Mouse (Mus musculus): ENCODE measurements at regions not wholly inside any gene's neighbourhood (a gene's known extent, or its start where the extent isn't known, plus 50 kb on each side); places are given as distances from the start of the nearest gene placed in this dataset.
"Not testable (repeated sequence)": the region's sequence is repeated elsewhere in the genome, so short reads cannot be mapped to it uniquely, and the experiment has no call there.

GRCm38 (mm10) chr13:5060462-5060861 is 451.5 kb upstream of the Akr1e1 start:
- Histone ChIP-seq H3K4me2 (no peak overlapping the region), H3K36me3 (no peaks in the 10 kb centered on the region), H3K27me3 (no peaks in the 10 kb centered on the region), H3K27ac (0 out of 2 replicates have a peak overlapping the region, but pooled peaks have one; percentile 3), H3K9me3 (no peaks in the 10 kb centered on the region), H3K4me1 (no peaks in the 10 kb centered on the region), H3K9ac (no peak overlapping the region), H3K4me3 (no peak overlapping the region)
- WGBS = 25% methylated on average over 2 of the region's 2 CpGs
- no peak for ATAC-seq (ENCODE audit: borderline replicate concordance, extremely low read depth, low FRiP score, low TSS enrichment)

DNA sequence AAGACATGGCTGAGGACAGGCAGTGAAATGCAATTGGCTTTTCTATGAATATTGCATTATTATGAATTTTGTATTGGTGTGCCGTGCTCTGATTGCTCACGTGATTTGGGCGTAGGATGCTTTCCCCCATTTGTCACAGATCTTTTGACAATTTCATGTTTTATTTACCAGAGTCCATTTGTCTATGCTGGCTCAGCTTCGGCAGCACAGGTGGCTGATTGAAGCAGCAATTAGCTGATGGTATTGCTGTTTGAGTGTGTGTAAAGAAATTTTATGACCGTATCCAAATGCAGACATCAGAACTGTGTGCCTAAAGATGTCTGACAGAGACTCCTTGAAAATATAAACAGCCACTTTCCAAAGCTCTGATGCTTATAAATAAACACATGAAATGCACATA is 498.5 kb upstream of the Akr1e1 start:
- Histone ChIP-seq H3K4me3 (no peak overlapping the region), H3K4me2 (no peak overlapping the region), H3K4me1 (no peaks in the 10 kb centered on the region), H3K9ac (no peak overlapping the region), H3K27ac (no peak overlapping the region), H3K36me3 (no peaks in the 10 kb centered on the region), H3K27me3 (no peaks in the 10 kb centered on the region), H3K9me3 (no peaks in the 10 kb centered on the region)
- whole genome bisulfite sequencing = 67% methylated on average over 5 of the region's 5 CpGs
- no peak for ATAC-seq (ENCODE audit: borderline replicate concordance, extremely low read depth, low FRiP score, low TSS enrichment)

DNA sequence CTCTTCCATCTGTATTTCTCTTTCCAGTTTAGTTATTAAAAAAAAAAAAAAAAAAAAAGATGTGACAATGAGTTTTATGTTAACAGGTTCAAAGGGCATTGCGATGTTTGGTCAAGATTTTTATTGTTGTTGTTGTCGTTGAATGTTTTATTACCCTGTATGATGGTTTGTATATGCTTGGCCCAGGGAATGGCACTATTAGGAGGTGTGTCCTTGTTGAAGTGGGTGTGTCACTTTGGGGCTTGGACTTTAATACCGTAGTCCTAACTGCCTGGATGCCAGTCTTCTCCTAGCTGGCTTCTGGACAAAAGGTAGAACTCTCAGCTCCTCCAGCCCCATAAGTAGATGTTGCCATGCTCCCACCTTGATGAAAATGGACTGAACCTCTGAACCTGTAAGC is 545.9 kb upstream of the Akr1e1 start:
- Histone ChIP-seq H3K27ac (no peak overlapping the region), H3K4me2 (no peak overlapping the region), H3K9me3 (no peaks in the 10 kb centered on the region), H3K27me3 (no peaks in the 10 kb centered on the region), H3K9ac (no peak overlapping the region), H3K4me1 (no peaks in the 10 kb centered on the region), H3K36me3 (no peaks in the 10 kb centered on the region), H3K4me3 (no peak overlapping the region)
- ATAC-seq (ENCODE audit: borderline replicate concordance, extremely low read depth, low FRiP score, low TSS enrichment) = no peak
- WGBS = 89% methylated on average over 3 of the region's 3 CpGs

- Histone ChIP-seq H3K4me2 (no peak overlapping the region), H3K4me3 (no peak overlapping the region), H3K27me3 (no peaks in the 10 kb centered on the region), H3K27ac (no peak overlapping the region), H3K9me3 (no peaks in the 10 kb centered on the region), H3K4me1 (no peaks in the 10 kb centered on the region), H3K36me3 (no peaks in the 10 kb centered on the region), H3K9ac (no peak overlapping the region)
- no peak for ATAC-seq (ENCODE audit: borderline replicate concordance, extremely low read depth, low FRiP score, low TSS enrichment)
- WGBS = 46% methylated on average over 5 of the region's 5 CpGs
These were observed 551.1 kb upstream of the Akr1e1 start for GRCm38 (mm10) chr13:5159765-5160684.

GRCm38 (mm10) chr13:5166716-5167115 is 557.7 kb upstream of the Akr1e1 start:
- ATAC-seq (ENCODE audit: borderline replicate concordance, extremely low read depth, low FRiP score, low TSS enrichment) = no peak
- Histone ChIP-seq H3K9ac (no peak overlapping the region), H3K4me3 (no peak overlapping the region), H3K27me3 (no peaks in the 10 kb centered on the region), H3K9me3 (no peaks in the 10 kb centered on the region), H3K4me1 (no peaks in the 10 kb centered on the region), H3K4me2 (no peak overlapping the region), H3K27ac (no peak overlapping the region), H3K36me3 (no peaks in the 10 kb centered on the region)
- 49% methylated on average over 2 of the region's 2 CpGs for WGBS

- 82% methylated on average over 4 of the region's 4 CpGs for WGBS
- no peak for ATAC-seq (ENCODE audit: borderline replicate concordance, extremely low read depth, low FRiP score, low TSS enrichment)
These were observed 570.0 kb upstream of the Akr1e1 start for GRCm38 (mm10) chr13:5178996-5179395.

GRCm38 (mm10) chr13:5179552-5179951 is 570.6 kb upstream of the Akr1e1 start:
- H3K4me3 ChIP-seq = no peak overlapping the region
- no peak overlapping the region for H3K27ac ChIP-seq
- ATAC-seq (ENCODE audit: borderline replicate concordance, extremely low read depth, low FRiP score, low TSS enrichment) = no peak
- H3K9ac ChIP-seq = no peak overlapping the region
- H3K27me3 ChIP-seq = no peaks in the 10 kb centered on the region
- H3K4me1 ChIP-seq = no peaks in the 10 kb centered on the region
- no peak overlapping the region for H3K4me2 ChIP-seq
- 71% methylated on average over 2 of the region's 2 CpGs for WGBS
- H3K36me3 ChIP-seq = no peaks in the 10 kb centered on the region
- no peaks in the 10 kb centered on the region for H3K9me3 ChIP-seq

More at GRCm38 (mm10) chr13:5178996-5179395, 570.0 kb upstream of the Akr1e1 start:
- Histone ChIP-seq H3K4me3 (no peak overlapping the region), H3K9me3 (no peaks in the 10 kb centered on the region), H3K4me2 (no peak overlapping the region), H3K4me1 (no peaks in the 10 kb centered on the region), H3K36me3 (no peaks in the 10 kb centered on the region), H3K9ac (no peak overlapping the region), H3K27ac (no peak overlapping the region), H3K27me3 (no peaks in the 10 kb centered on the region)

DNA sequence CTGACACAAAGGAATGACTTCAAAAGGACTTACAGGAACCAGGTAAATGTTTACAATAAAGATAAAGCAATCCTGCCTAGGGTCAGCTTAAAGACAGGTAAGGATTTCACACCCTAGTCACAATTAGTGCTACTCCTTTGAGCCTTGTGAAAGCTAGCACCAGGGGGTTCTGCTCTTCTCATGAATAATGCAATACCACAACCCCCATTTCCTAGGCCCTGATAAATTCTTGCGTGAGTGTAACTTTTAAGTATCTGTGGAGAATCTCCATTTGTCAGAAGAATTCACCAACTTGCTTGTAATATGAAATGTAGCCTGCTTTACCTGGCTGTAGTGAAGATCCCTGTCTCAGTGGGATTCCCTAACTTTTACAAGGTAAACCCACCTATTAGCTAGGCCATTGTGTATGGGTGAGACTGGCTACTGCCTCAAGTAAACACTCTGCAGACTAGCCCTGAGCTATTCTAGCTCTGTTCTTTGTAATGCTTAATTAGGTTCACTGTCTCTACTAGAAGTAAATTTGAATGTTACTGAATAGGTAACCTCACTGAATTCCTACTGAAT is 576.3 kb upstream of the Akr1e1 start:
- H3K9me3 ChIP-seq; H3K9ac ChIP-seq; H3K4me1 ChIP-seq; H3K4me2 ChIP-seq; H3K27me3 ChIP-seq; H3K36me3 ChIP-seq; H3K27ac ChIP-seq; H3K4me3 ChIP-seq; ATAC-seq (ENCODE audit: borderline replicate concordance, extremely low read depth, low FRiP score, low TSS enrichment): not testable (repeated sequence)
- 44% methylated on average over 1 of the region's 1 CpGs for WGBS

GRCm38 (mm10) chr13:5202736-5203135 is 593.8 kb upstream of the Akr1e1 start:
- no peak for ATAC-seq (ENCODE audit: borderline replicate concordance, extremely low read depth, low FRiP score, low TSS enrichment)
- Histone ChIP-seq H3K9ac (no peak overlapping the region), H3K4me3 (no peak overlapping the region), H3K27me3 (no peaks in the 10 kb centered on the region), H3K27ac (no peak overlapping the region), H3K4me1 (no peaks in the 10 kb centered on the region), H3K9me3 (no peaks in the 10 kb centered on the region), H3K36me3 (no peaks in the 10 kb centered on the region), H3K4me2 (no peak overlapping the region)
- WGBS = 61% methylated on average over 1 of the region's 1 CpGs

GRCm38 (mm10) chr13:5204143-5204542 is 595.2 kb upstream of the Akr1e1 start:
- WGBS = 29% methylated on average over 2 of the region's 2 CpGs
- Histone ChIP-seq H3K4me3 (no peak overlapping the region), H3K27ac (no peak overlapping the region), H3K27me3 (no peaks in the 10 kb centered on the region), H3K4me1 (no peaks in the 10 kb centered on the region), H3K4me2 (no peak overlapping the region), H3K9ac (no peak overlapping the region), H3K36me3 (no peaks in the 10 kb centered on the region), H3K9me3 (no peaks in the 10 kb centered on the region)
- ATAC-seq (ENCODE audit: borderline replicate concordance, extremely low read depth, low FRiP score, low TSS enrichment) = no peak

DNA sequence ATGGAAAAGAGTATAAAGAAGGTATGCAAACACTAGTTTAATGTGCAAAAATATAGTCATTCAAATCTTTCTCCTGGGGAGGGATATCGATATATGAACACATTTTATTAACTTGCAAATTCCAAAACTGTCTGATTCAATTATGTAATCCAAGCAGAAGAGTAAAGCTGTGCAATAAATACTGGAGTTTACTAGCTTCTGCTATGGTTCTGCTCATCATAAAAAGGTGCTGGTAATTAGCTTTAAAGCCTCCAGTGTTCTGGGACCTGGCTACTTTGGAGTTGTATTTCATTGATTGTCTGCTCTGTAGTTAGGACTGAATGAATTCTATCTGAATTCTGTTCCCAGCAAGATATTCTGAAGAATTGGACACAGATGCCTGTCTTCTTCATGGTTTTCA is 602.7 kb upstream of the Akr1e1 start:
- WGBS = 89% methylated on average over 1 of the region's 1 CpGs
- H3K9ac ChIP-seq = no peak overlapping the region

GRCm38 (mm10) chr13:5229476-5229875 is 620.5 kb upstream of the Akr1e1 start:
- Histone ChIP-seq H3K4me1 (no peaks in the 10 kb centered on the region), H3K9me3 (no peaks in the 10 kb centered on the region), H3K4me2 (no peak overlapping the region), H3K4me3 (no peak overlapping the region), H3K36me3 (no peaks in the 10 kb centered on the region), H3K27ac (0 out of 2 replicates have a peak overlapping the region, but pooled peaks have one; percentile 31), H3K9ac (no peak overlapping the region), H3K27me3 (no peaks in the 10 kb centered on the region)
- no peak for ATAC-seq (ENCODE audit: borderline replicate concordance, extremely low read depth, low FRiP score, low TSS enrichment)
- 49% methylated on average over 3 of the region's 3 CpGs for WGBS

More for the DNA sequence above, 602.7 kb upstream of the Akr1e1 start:
- Histone ChIP-seq H3K27me3 (no peaks in the 10 kb centered on the region), H3K4me1 (no peaks in the 10 kb centered on the region), H3K9me3 (no peaks in the 10 kb centered on the region), H3K27ac (no peak overlapping the region), H3K36me3 (no peaks in the 10 kb centered on the region), H3K4me2 (no peak overlapping the region), H3K4me3 (no peak overlapping the region)
- no peak for ATAC-seq (ENCODE audit: borderline replicate concordance, extremely low read depth, low FRiP score, low TSS enrichment)

All from lung, embryonic 15.5 days (tissue).